Mouse (Mus musculus): ENCODE measurements around the gene Gm21797. TPM values are rescaled to one million over a fixed set of nuclear protein-coding genes. Genes with fewer than 3 reads are reported as not detected.
"Not testable (repeated sequence)": the region's sequence is repeated elsewhere in the genome, so short reads cannot be mapped to it uniquely, and the experiment has no call there.

Gm21797 gene
- not detected for total RNA-seq (2021)
- long read RNA-seq, experiment 1: 0 reads
- long read RNA-seq, experiment 2: 0 reads

DNA sequence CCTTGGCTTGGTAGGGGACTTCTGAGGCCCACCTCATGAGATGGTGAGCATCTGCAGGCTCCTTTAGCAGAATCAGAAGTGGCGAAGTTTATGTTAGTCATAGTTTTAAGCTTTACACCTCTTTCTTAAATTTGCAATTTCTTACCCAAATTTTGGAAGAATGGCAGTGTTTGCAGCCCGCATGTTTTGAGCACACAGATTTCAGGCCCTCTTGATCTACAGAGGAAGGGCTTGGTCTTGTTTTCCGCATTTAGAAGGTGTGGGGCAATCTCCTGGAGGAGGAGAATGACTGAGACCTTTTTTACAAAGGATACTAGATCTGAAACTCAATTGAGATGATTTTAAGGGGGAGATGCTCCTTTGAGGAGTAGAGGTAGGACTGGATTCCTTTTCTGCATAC is at the start of gene Gm21797:
Gene Gm21797, minus strand, starts transcription at position 101 of the 400 bp plus-strand sequence.
- intact Hi-C loops (cut with DNase I); DNase-seq (ENCODE audit: low spot score in 2 of 2): not testable (repeated sequence)

- intact Hi-C loops (cut with DNase I); DNase-seq (ENCODE audit: low spot score in 2 of 2): not testable (repeated sequence)
Observed at GRCm38 (mm10) chrY:40804614-40805013, 29.0 kb upstream of the Gm21797 start, which contains the start of gene Gm20795. Gene Gm20795, plus strand, starts transcription at chrY:40804914.

Other genes starting within 250 kb of the Gm21797 start
- not detected for gene Gm21852, start 123.8 kb downstream of the Gm21797 start, total RNA-seq (2021)
- not detected for gene Gm20795, start 29.1 kb upstream of the Gm21797 start, total RNA-seq (2021)